Mouse (Mus musculus) liver, embryonic 14.5 days (tissue): ENCODE results near the gene Gmip. TPM values are rescaled to one million over a fixed set of nuclear protein-coding genes. Genes with fewer than 3 reads are reported as not detected.

ENCODE experiments used
- ATAC-seq: fragments of 200-750 bp; cut with Nextera tagmentation; 2 replicates; pipeline ENCODE4 v1.8.0; 2017; ENCODE audit warnings: moderate number of reproducible peaks, mild to moderate bottlenecking, moderate library complexity; ENCODE audit not compliant: insufficient read depth
- DNase-seq, 3 experiments: peaks; one replicate each; pipeline ENCODE4 v3.0.0-alpha.2; 2012 to 2013; ENCODE audit warnings: low read depth in 3 of 3, low spot score in 3 of 3
- H3K27ac ChIP-seq: fragments of 300-500 bp; sonication (generic); 2 replicates; pipeline ENCODE4 v1.5.1; 2014; ENCODE audit warnings: moderate library complexity, mild to moderate bottlenecking, control low read depth, inconsistent platforms
- H3K27me3 ChIP-seq: fragments of 300-500 bp; sonication (generic); 2 replicates; pipeline ENCODE4 v1.6.1; 2014; ENCODE audit warnings: mild to moderate bottlenecking, low read length, moderate library complexity; ENCODE audit not compliant: control insufficient read depth, insufficient read depth
- H3K36me3 ChIP-seq: fragments of 300-500 bp; sonication (generic); replicated peaks from 2 replicates; pipeline ENCODE4 v1.6.1; 2014; ENCODE audit warnings: low read depth; ENCODE audit not compliant: control insufficient read depth, insufficient read depth
- H3K4me1 ChIP-seq, 2 experiments: fragments of 200-500 bp in 1 of 2; fragments of 300-500 bp in 1 of 2; sonication (generic) in 1 of 2; replicated peaks; 2 replicates each; pipeline ENCODE4 v1.6.1; 2012 to 2014; ENCODE audit warnings: antibody characterized with exemption in 1 of 2, inconsistent platforms in 1 of 2, low read length in 1 of 2; ENCODE audit not compliant: control insufficient read depth in 2 of 2, insufficient read depth in 2 of 2
- H3K4me2 ChIP-seq: fragments of 300-500 bp; sonication (generic); 2 replicates; pipeline ENCODE4 v1.6.1; 2014; ENCODE audit warnings: low read depth, mild to moderate bottlenecking, control low read depth, moderate library complexity
- H3K4me3 ChIP-seq, 2 experiments: fragments of 200-500 bp in 1 of 2; fragments of 300-500 bp in 1 of 2; sonication (generic) in 1 of 2; 2 replicates each; pipeline ENCODE4 v1.5.1; 2012 to 2014; ENCODE audit warnings: low read depth in 2 of 2, low read length in 2 of 2, mild to moderate bottlenecking in 2 of 2, control low read depth in 1 of 2, inconsistent platforms in 1 of 2, moderate library complexity in 1 of 2; ENCODE audit not compliant: insufficient read depth in 1 of 2
- H3K9ac ChIP-seq: fragments of 300-500 bp; sonication (generic); replicated peaks from 2 replicates; pipeline ENCODE4 v1.6.1; 2014; ENCODE audit warnings: mild to moderate bottlenecking, control low read depth, moderate library complexity
- H3K9me3 ChIP-seq: fragments of 300-500 bp; sonication (generic); 2 replicates; pipeline ENCODE4 v1.6.1; 2016; ENCODE audit warnings: low read length, mixed read lengths; ENCODE audit not compliant: control insufficient read depth
- CTCF ChIP-seq: IDR thresholded peaks from 2 replicates; pipeline ENCODE4 v1.5.1; 2016; ENCODE audit warnings: antibody characterized with exemption, low read depth, control low read depth
- EP300 ChIP-seq: IDR thresholded peaks from 2 replicates; pipeline ENCODE4 v1.6.1; 2016; ENCODE audit warnings: antibody characterized with exemption, low read depth
- WGBS: fragments of 180-500 bp; shearing (Covaris S2); extraction: QIAGEN DNeasy Blood & Tissue Kit; methylation state at CpG from one replicate; pipeline ENCODE4 v1.1.7; 2014; ENCODE audit not compliant: insufficient replicate concordance; 5-methylcytosine and 5-hydroxymethylcytosine counted together
- polyA plus RNA-seq, 2 experiments: library from polyadenylated mRNA; depleted of rRNA in 1 of 2; stranded (reverse) in 1 of 2; unstranded in 1 of 2; fragments of >200 nt; fragmentation: Nextera tagmentation in 1 of 2; extraction: Ambion mirVana in 1 of 2; gene quantifications; 2 replicates each; pipeline versions ENCODE4 v1.2.1 to v1.2.3; 2012 to 2014

Gmip gene
- polyA plus RNA-seq, 2 experiments: 3.9 to 5.8 TPM

DNA sequence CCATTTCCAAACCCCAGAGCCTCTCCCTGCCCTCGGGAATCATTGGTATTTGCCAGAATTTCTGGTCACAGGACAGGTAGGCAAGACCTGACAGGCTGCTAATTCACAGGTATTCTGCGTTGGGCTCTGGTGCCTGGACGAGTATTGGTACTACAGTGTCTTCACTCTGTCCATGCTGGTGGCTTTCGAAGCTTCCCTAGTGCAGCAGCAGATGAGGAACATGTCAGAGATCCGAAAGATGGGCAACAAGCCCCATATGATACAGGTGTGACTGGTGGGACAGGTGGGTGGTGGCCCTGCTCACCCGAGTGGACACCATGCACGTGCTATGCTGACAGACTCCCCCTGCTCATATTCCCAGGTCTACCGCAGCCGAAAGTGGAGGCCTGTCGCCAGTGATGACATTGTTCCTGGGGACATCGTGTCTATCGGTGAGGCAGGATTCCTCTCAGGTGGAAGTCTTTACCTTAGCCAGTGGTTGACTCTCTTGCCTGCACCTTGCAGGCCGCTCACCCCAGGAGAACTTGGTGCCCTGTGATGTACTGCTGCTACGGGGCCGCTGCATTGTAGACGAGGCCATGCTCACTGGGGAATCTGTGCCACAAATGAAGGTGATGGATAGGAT lies 11.6 kb upstream of the Gmip start:
- H3K4me3 ChIP-seq: no peak overlapping the region
- H3K4me2 ChIP-seq: no peak overlapping the region
- H3K9ac ChIP-seq: no peak overlapping the region
- H3K27ac ChIP-seq: no peak overlapping the region
- TF ChIP-seq EP300 (no peak), CTCF (no peak)
- H3K36me3 ChIP-seq: peaks cover 74% of the 10 kb centered on the region
- DNase-seq (no peak), ATAC-seq (no peak)
- H3K4me1 ChIP-seq: peaks cover 8 to 10% of the 10 kb centered on the region in 2 experiments
- no peaks in the 10 kb centered on the region for H3K27me3 ChIP-seq
- WGBS: 88% methylated on average over 16 of the region's 16 CpGs
- no peaks in the 10 kb centered on the region for H3K9me3 ChIP-seq

DNA sequence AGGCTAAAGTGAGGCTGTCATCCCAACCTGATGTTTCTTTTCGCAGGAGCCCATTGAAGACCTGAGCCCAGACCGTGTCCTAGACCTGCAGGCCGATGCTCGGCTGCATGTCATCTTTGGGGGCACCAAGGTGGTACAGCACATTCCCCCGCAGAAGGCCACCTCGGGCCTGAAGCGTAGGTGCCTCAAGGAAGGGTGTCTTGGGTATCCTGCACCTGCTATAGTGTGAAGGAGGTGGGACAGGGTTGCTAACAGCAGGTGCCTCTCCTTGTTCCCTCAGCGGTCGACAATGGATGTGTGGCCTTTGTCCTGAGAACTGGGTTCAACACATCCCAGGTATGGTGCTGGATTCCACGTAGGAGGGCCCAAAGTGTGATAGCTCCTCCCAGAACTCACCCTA lies 10.8 kb upstream of the Gmip start:
- peaks cover 83% of the 10 kb centered on the region for H3K36me3 ChIP-seq
- H3K4me2 ChIP-seq: no peak overlapping the region
- H3K27me3 ChIP-seq: no peaks in the 10 kb centered on the region
- no peak overlapping the region for H3K9ac ChIP-seq
- H3K4me3 ChIP-seq: no peak overlapping the region
- WGBS: 81% methylated on average over 10 of the region's 10 CpGs
- H3K27ac ChIP-seq: no peak overlapping the region
- H3K4me1 ChIP-seq: peaks cover 0 to 3% of the 10 kb centered on the region in 2 experiments; a peak in 2 of 4 replicates
- H3K9me3 ChIP-seq: no peaks in the 10 kb centered on the region
- DNase-seq (no peak), ATAC-seq (no peak)
- TF ChIP-seq EP300 (no peak), CTCF (no peak)

DNA sequence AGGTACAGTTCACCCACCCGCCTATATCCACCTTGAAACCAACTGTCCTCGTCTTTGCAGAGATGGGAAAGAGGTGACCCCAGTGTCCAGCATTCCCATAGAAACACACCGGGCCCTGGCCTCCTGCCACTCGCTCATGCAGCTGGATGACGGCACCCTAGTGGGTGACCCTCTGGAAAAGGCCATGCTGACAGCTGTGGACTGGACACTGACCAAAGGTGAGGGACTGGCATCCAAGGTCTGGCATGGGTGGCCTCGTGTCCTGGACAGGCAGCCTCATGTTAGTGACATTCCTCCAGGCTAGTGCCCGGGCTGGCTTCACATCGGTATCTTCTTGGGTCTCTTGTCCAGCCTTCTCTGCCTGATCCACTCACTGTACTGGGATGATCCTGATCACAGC lies 9.2 kb upstream of the Gmip start:
- Histone ChIP-seq H3K27me3 (no peaks in the 10 kb centered on the region), H3K9me3 (no peaks in the 10 kb centered on the region), H3K27ac (no peak overlapping the region), H3K4me1 (no peaks in the 10 kb centered on the region), H3K4me2 (no peak overlapping the region), H3K4me3 (no peak overlapping the region), H3K9ac (no peak overlapping the region), H3K36me3 (peaks cover 91% of the 10 kb centered on the region)
- TF ChIP-seq EP300 (no peak), CTCF (no peak)
- DNase-seq: no peak
- no peak for ATAC-seq
- 80% methylated on average over 8 of the region's 8 CpGs for WGBS

DNA sequence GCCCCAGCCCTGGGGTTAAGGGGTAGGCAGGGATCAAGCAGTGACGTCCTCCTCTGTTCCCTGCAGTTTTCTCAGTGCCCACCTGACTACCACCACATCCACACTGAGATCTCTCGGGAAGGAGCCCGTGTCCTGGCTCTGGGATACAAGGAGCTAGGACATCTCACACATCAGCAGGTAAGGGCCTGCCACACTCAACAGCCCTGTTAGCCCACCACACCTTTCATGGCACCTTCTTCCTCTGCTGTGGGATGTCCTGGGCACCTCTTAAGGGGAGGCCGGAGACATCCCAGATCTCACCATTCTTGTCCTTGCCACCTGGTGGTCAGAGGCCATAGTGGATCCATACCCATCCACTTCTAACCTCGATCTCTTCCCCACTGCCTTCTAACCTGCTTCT lies 8.5 kb upstream of the Gmip start:
- H3K4me1 ChIP-seq: no peaks in the 10 kb centered on the region
- H3K9me3 ChIP-seq: no peaks in the 10 kb centered on the region
- peaks cover 87% of the 10 kb centered on the region for H3K36me3 ChIP-seq
- H3K4me2 ChIP-seq: no peak overlapping the region
- TF ChIP-seq EP300: no peak
- TF ChIP-seq CTCF: peak; percentile 14; the same call in 1 of the 2 replicates
- DNase-seq (no peak), ATAC-seq (no peak)
- H3K4me3 ChIP-seq: no peak overlapping the region
- H3K9ac ChIP-seq: no peak overlapping the region
- H3K27ac ChIP-seq: no peak overlapping the region
- WGBS: 88% methylated on average over 5 of the region's 5 CpGs
- H3K27me3 ChIP-seq: no peaks in the 10 kb centered on the region

DNA sequence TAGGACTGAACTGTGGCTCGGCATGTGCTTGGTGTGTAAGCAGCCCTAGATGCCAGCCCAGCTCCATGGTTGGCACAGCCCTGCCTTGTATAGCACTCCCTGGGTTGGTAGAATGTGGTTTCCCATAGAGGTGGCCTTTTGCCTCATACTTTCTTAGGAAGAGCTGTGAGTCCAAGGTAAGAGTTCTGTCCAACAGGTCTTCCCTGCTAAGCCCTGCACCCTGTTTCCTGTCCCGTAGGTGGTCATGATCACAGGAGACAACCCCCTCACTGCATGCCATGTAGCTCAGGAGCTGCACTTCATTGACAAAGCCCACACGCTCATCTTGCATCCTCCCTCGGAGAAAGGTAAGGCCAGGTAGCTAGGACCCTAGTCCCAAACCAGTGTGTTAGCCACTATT lies 6.7 kb upstream of the Gmip start:
- Histone ChIP-seq H3K4me3 (no peak overlapping the region), H3K36me3 (peaks cover 81% of the 10 kb centered on the region), H3K4me2 (no peak overlapping the region), H3K27me3 (no peaks in the 10 kb centered on the region), H3K9ac (no peak overlapping the region), H3K4me1 (no peaks in the 10 kb centered on the region), H3K27ac (no peak overlapping the region), H3K9me3 (no peaks in the 10 kb centered on the region)
- 84% methylated on average over 4 of the region's 4 CpGs for WGBS
- no peak for ATAC-seq
- no peak for DNase-seq
- TF ChIP-seq CTCF: no peak
- no peak for TF ChIP-seq EP300
